Mouse (Mus musculus) midbrain, embryonic 12.5 days (tissue): ENCODE measurements around the gene Gria1. TPM values are rescaled to one million over a fixed set of nuclear protein-coding genes. Genes with fewer than 3 reads are reported as not detected.

Source experiments
- ATAC-seq: fragments of 200-750 bp; cut with Nextera tagmentation; 2 replicates; pipeline ENCODE4 v1.8.0; 2017; ENCODE audit warnings: low read depth, moderate TSS enrichment, moderate library complexity; ENCODE audit not compliant: low FRiP score
- H3K27ac ChIP-seq: fragments of 300-500 bp; sonication (generic); replicated peaks from 2 replicates; pipeline ENCODE4 v1.5.1; 2016; ENCODE audit warnings: mild to moderate bottlenecking
- H3K27me3 ChIP-seq: fragments of 300-500 bp; sonication (generic); 2 replicates; pipeline ENCODE4 v1.6.1; 2016; ENCODE audit warnings: mild to moderate bottlenecking
- H3K36me3 ChIP-seq: fragments of 300-500 bp; sonication (generic); 2 replicates; pipeline ENCODE4 v1.6.1; 2016
- H3K4me1 ChIP-seq: fragments of 300-500 bp; sonication (generic); 2 replicates; pipeline ENCODE4 v1.6.1; 2016
- H3K4me2 ChIP-seq: fragments of 300-500 bp; sonication (generic); replicated peaks from 2 replicates; pipeline ENCODE4 v1.6.1; 2016; ENCODE audit warnings: mild to moderate bottlenecking, moderate library complexity
- H3K4me3 ChIP-seq: fragments of 300-500 bp; sonication (generic); 2 replicates; pipeline ENCODE4 v1.5.1; 2016; ENCODE audit warnings: mild to moderate bottlenecking
- H3K9ac ChIP-seq: fragments of 300-500 bp; sonication (generic); replicated peaks from 2 replicates; pipeline ENCODE4 v1.6.1; 2016; ENCODE audit warnings: mild to moderate bottlenecking, moderate library complexity
- H3K9me3 ChIP-seq: fragments of 300-500 bp; sonication (generic); 2 replicates; pipeline ENCODE4 v1.6.1; 2016; ENCODE audit warnings: mild to moderate bottlenecking
- WGBS: fragments of 180-500 bp; shearing (Covaris S2); methylation state at CpG from one replicate; pipeline ENCODE4 v1.1.7; 2016; 5-methylcytosine and 5-hydroxymethylcytosine counted together
- polyA plus RNA-seq: library from polyadenylated mRNA; unstranded; fragments of >200 nt; fragmentation: Nextera tagmentation; extraction: Ambion mirVana; gene quantifications from 2 replicates; pipeline ENCODE4 v1.2.1, GENCODE M21; 2016

The Gria1 gene
- polyA plus RNA-seq, 1 experiment from 2014 or later, result 8.3 TPM

- Histone ChIP-seq H3K9ac (no peak overlapping the region), H3K27me3 (no peaks in the 10 kb centered on the region), H3K36me3 (no peaks in the 10 kb centered on the region), H3K9me3 (no peaks in the 10 kb centered on the region), H3K4me2 (no peak overlapping the region), H3K4me1 (peaks cover 6% of the 10 kb centered on the region; the same call in 1 of the 2 replicates), H3K27ac (no peak overlapping the region), H3K4me3 (no peak overlapping the region)
- 55% methylated on average over 6 of the region's 6 CpGs for WGBS
- no peak for ATAC-seq
These were observed 61.0 kb downstream of the Gria1 start for GRCm38 (mm10) chr11:57072171-57072570.

GRCm38 (mm10) chr11:57079423-57079822 is 68.2 kb downstream of the Gria1 start:
- 86% methylated on average over 3 of the region's 3 CpGs for WGBS
- no peak for ATAC-seq
- no peaks in the 10 kb centered on the region for H3K4me1 ChIP-seq
- no peaks in the 10 kb centered on the region for H3K36me3 ChIP-seq
- no peak overlapping the region for H3K9ac ChIP-seq
- no peaks in the 10 kb centered on the region for H3K9me3 ChIP-seq
- no peak overlapping the region for H3K27ac ChIP-seq
- H3K4me3 ChIP-seq, result no peak overlapping the region
- no peak overlapping the region for H3K4me2 ChIP-seq
- no peaks in the 10 kb centered on the region for H3K27me3 ChIP-seq

GRCm38 (mm10) chr11:57089527-57089926 is 78.3 kb downstream of the Gria1 start:
- Histone ChIP-seq H3K27me3 (no peaks in the 10 kb centered on the region), H3K9ac (no peak overlapping the region), H3K27ac (no peak overlapping the region), H3K4me1 (no peaks in the 10 kb centered on the region), H3K4me2 (no peak overlapping the region), H3K36me3 (no peaks in the 10 kb centered on the region), H3K4me3 (no peak overlapping the region), H3K9me3 (no peaks in the 10 kb centered on the region)
- no peak for ATAC-seq
- 60% methylated on average over 5 of the region's 5 CpGs for WGBS

GRCm38 (mm10) chr11:57090705-57091104 is 79.5 kb downstream of the Gria1 start:
- H3K27ac ChIP-seq, result no peak overlapping the region
- no peaks in the 10 kb centered on the region for H3K36me3 ChIP-seq
- H3K27me3 ChIP-seq, result no peaks in the 10 kb centered on the region
- no peak overlapping the region for H3K9ac ChIP-seq
- ATAC-seq, result no peak
- no peak overlapping the region for H3K4me2 ChIP-seq
- H3K4me3 ChIP-seq, result no peak overlapping the region
- H3K4me1 ChIP-seq, result no peaks in the 10 kb centered on the region
- H3K9me3 ChIP-seq, result no peaks in the 10 kb centered on the region

GRCm38 (mm10) chr11:57091276-57091914 is 80.2 kb downstream of the Gria1 start:
- WGBS, result 82% methylated on average over 3 of the region's 3 CpGs
- no peak overlapping the region for H3K4me3 ChIP-seq
- H3K4me1 ChIP-seq, result no peaks in the 10 kb centered on the region
- H3K4me2 ChIP-seq, result no peak overlapping the region
- H3K27ac ChIP-seq, result no peak overlapping the region
- no peaks in the 10 kb centered on the region for H3K9me3 ChIP-seq
- no peak for ATAC-seq
- H3K36me3 ChIP-seq, result no peaks in the 10 kb centered on the region
- no peaks in the 10 kb centered on the region for H3K27me3 ChIP-seq
- H3K9ac ChIP-seq, result no peak overlapping the region

- no peak overlapping the region for H3K4me3 ChIP-seq
- no peaks in the 10 kb centered on the region for H3K36me3 ChIP-seq
- H3K4me1 ChIP-seq, result no peaks in the 10 kb centered on the region
- 79% methylated on average over 5 of the region's 5 CpGs for WGBS
- H3K27ac ChIP-seq, result no peak overlapping the region
- H3K27me3 ChIP-seq, result no peaks in the 10 kb centered on the region
- no peak overlapping the region for H3K4me2 ChIP-seq
- no peak overlapping the region for H3K9ac ChIP-seq
- no peak for ATAC-seq
- no peaks in the 10 kb centered on the region for H3K9me3 ChIP-seq
These were observed 89.3 kb downstream of the Gria1 start for GRCm38 (mm10) chr11:57100491-57100890.

GRCm38 (mm10) chr11:57103751-57104254 is 92.6 kb downstream of the Gria1 start:
- H3K36me3 ChIP-seq, result no peaks in the 10 kb centered on the region
- no peaks in the 10 kb centered on the region for H3K4me1 ChIP-seq
- no peaks in the 10 kb centered on the region for H3K27me3 ChIP-seq
- no peak overlapping the region for H3K4me3 ChIP-seq
- no peak overlapping the region for H3K27ac ChIP-seq
- H3K9me3 ChIP-seq, result no peaks in the 10 kb centered on the region
- ATAC-seq, result no peak
- no peak overlapping the region for H3K9ac ChIP-seq
- H3K4me2 ChIP-seq, result no peak overlapping the region
- 80% methylated on average over 5 of the region's 5 CpGs for WGBS

- WGBS, result 73% methylated on average over 3 of the region's 3 CpGs
- H3K4me3 ChIP-seq, result no peak overlapping the region
- H3K27me3 ChIP-seq, result no peaks in the 10 kb centered on the region
These were observed 94.5 kb downstream of the Gria1 start for GRCm38 (mm10) chr11:57105683-57106082.

GRCm38 (mm10) chr11:57112386-57112785 is 101.2 kb downstream of the Gria1 start:
- ATAC-seq, result no peak
- Histone ChIP-seq H3K4me1 (no peaks in the 10 kb centered on the region), H3K4me3 (no peak overlapping the region), H3K27ac (no peak overlapping the region), H3K4me2 (no peak overlapping the region), H3K27me3 (no peaks in the 10 kb centered on the region), H3K9me3 (no peaks in the 10 kb centered on the region), H3K9ac (no peak overlapping the region), H3K36me3 (no peaks in the 10 kb centered on the region)
- WGBS, result 84% methylated on average over 8 of the region's 8 CpGs

More at GRCm38 (mm10) chr11:57105683-57106082, 94.5 kb downstream of the Gria1 start:
- H3K9ac ChIP-seq, result no peak overlapping the region
- no peaks in the 10 kb centered on the region for H3K36me3 ChIP-seq
- no peak for ATAC-seq
- no peaks in the 10 kb centered on the region for H3K9me3 ChIP-seq
- H3K27ac ChIP-seq, result no peak overlapping the region
- H3K4me2 ChIP-seq, result no peak overlapping the region
- no peaks in the 10 kb centered on the region for H3K4me1 ChIP-seq

- Histone ChIP-seq H3K4me3 (no peak overlapping the region), H3K27ac (no peak overlapping the region), H3K9me3 (no peaks in the 10 kb centered on the region), H3K27me3 (no peaks in the 10 kb centered on the region), H3K36me3 (no peaks in the 10 kb centered on the region), H3K9ac (no peak overlapping the region), H3K4me2 (no peak overlapping the region), H3K4me1 (no peaks in the 10 kb centered on the region)
- no peak for ATAC-seq
- 93% methylated on average over 5 of the region's 5 CpGs for WGBS
These were observed 103.2 kb downstream of the Gria1 start for GRCm38 (mm10) chr11:57114410-57114809.

GRCm38 (mm10) chr11:57127066-57127465 is 115.9 kb downstream of the Gria1 start:
- Histone ChIP-seq H3K9ac (no peak overlapping the region), H3K4me3 (no peak overlapping the region), H3K36me3 (no peaks in the 10 kb centered on the region), H3K4me2 (no peak overlapping the region), H3K27ac (no peak overlapping the region), H3K4me1 (0 out of 2 replicates have a peak, but pooled peaks cover 2% of the 10 kb centered on the region), H3K27me3 (no peaks in the 10 kb centered on the region), H3K9me3 (no peaks in the 10 kb centered on the region)
- no peak for ATAC-seq
- 84% methylated on average over 8 of the region's 8 CpGs for WGBS

- Histone ChIP-seq H3K4me1 (no peaks in the 10 kb centered on the region; the same call in 1 of the 2 replicates), H3K27ac (no peak overlapping the region), H3K4me3 (no peak overlapping the region), H3K36me3 (no peaks in the 10 kb centered on the region), H3K4me2 (no peak overlapping the region), H3K9me3 (no peaks in the 10 kb centered on the region), H3K9ac (no peak overlapping the region), H3K27me3 (no peaks in the 10 kb centered on the region)
- no peak for ATAC-seq
- 90% methylated on average over 14 of the region's 14 CpGs for WGBS
These were observed 129.1 kb downstream of the Gria1 start for GRCm38 (mm10) chr11:57140162-57140780.
